Mouse (Mus musculus): ENCODE data around the gene Agap1. TPM values are rescaled to one million over a fixed set of nuclear protein-coding genes. Genes with fewer than 3 reads are reported as not detected.
A peak's percentile ranks its signal among the peaks of the same experiment; 100 is the strongest.

Agap1 gene
- polyA plus RNA-seq, 1 experiment from 2014 or later = 42.6 TPM

GRCm38 (mm10) chr1:89878496-89878895, 423.9 kb downstream of the Agap1 start:
- Histone ChIP-seq H3K9me3 (replicated peaks) (no peaks in the 10 kb centered on the region), H3K36me3 (peaks cover 3% of the 10 kb centered on the region; the same call in 1 of the 2 replicates), H3K4me1 (peaks cover 48% of the 10 kb centered on the region), H3K27ac (replicated peaks) (no peak overlapping the region), H3K4me3 (replicated peaks) (no peak overlapping the region), H3K27me3 (replicated peaks) (no peaks in the 10 kb centered on the region; the same call in 1 of the 2 replicates), H3K9ac (replicated peaks) (no peak overlapping the region), H3K4me2 (no peak overlapping the region)
- no peak for ATAC-seq (ENCODE audit: low FRiP score)
- 68% methylated on average over 11 of the region's 11 CpGs for WGBS

GRCm38 (mm10) chr1:89880193-89880592, 425.6 kb downstream of the Agap1 start:
- no peak for ATAC-seq (ENCODE audit: low FRiP score)
- no peaks in the 10 kb centered on the region for H3K9me3 ChIP-seq (replicated peaks)

GRCm38 (mm10) chr1:89880834-89881233, 426.2 kb downstream of the Agap1 start:
- 55% methylated on average over 10 of the region's 10 CpGs for WGBS
- ATAC-seq (ENCODE audit: low FRiP score) = peak; percentile 33; the same call in 1 of the 2 replicates
- H3K4me1 ChIP-seq = peaks cover 57% of the 10 kb centered on the region

More at GRCm38 (mm10) chr1:89880193-89880592, 425.6 kb downstream of the Agap1 start:
- H3K4me3 ChIP-seq (replicated peaks) = no peak overlapping the region
- H3K4me1 ChIP-seq = peaks cover 60% of the 10 kb centered on the region
- H3K36me3 ChIP-seq = peaks cover 3% of the 10 kb centered on the region; the same call in 1 of the 2 replicates
- H3K27ac ChIP-seq (replicated peaks) = peak overlapping the region; percentile 45; the same call in 1 of the 2 replicates
- 6% methylated on average over 8 of the region's 8 CpGs for WGBS
- H3K27me3 ChIP-seq (replicated peaks) = no peaks in the 10 kb centered on the region; the same call in 1 of the 2 replicates
- no peak overlapping the region for H3K9ac ChIP-seq (replicated peaks)
- no peak overlapping the region for H3K4me2 ChIP-seq

GRCm38 (mm10) chr1:89884335-89884734, 429.7 kb downstream of the Agap1 start:
- no peak overlapping the region for H3K9ac ChIP-seq (replicated peaks)
- WGBS = 94% methylated on average over 8 of the region's 8 CpGs
- no peak overlapping the region for H3K4me2 ChIP-seq
- H3K27me3 ChIP-seq (replicated peaks) = no peaks in the 10 kb centered on the region
- no peak overlapping the region for H3K27ac ChIP-seq (replicated peaks)
- no peaks in the 10 kb centered on the region for H3K9me3 ChIP-seq (replicated peaks)
- peaks cover 23% of the 10 kb centered on the region; the same call in 1 of the 2 replicates for H3K36me3 ChIP-seq
- peaks cover 39% of the 10 kb centered on the region for H3K4me1 ChIP-seq
- H3K4me3 ChIP-seq (replicated peaks) = no peak overlapping the region
- ATAC-seq (ENCODE audit: low FRiP score) = no peak

More at GRCm38 (mm10) chr1:89880834-89881233, 426.2 kb downstream of the Agap1 start:
- H3K4me2 ChIP-seq = no peak overlapping the region
- 0 out of 2 replicates have a peak overlapping the region, but pooled peaks have one; percentile 45 for H3K27ac ChIP-seq (replicated peaks)
- H3K9me3 ChIP-seq (replicated peaks) = no peaks in the 10 kb centered on the region
- peaks cover 3% of the 10 kb centered on the region; the same call in 1 of the 2 replicates for H3K36me3 ChIP-seq
- H3K9ac ChIP-seq (replicated peaks) = no peak overlapping the region
- no peak overlapping the region for H3K4me3 ChIP-seq (replicated peaks)
- no peaks in the 10 kb centered on the region for H3K27me3 ChIP-seq (replicated peaks)

DNA sequence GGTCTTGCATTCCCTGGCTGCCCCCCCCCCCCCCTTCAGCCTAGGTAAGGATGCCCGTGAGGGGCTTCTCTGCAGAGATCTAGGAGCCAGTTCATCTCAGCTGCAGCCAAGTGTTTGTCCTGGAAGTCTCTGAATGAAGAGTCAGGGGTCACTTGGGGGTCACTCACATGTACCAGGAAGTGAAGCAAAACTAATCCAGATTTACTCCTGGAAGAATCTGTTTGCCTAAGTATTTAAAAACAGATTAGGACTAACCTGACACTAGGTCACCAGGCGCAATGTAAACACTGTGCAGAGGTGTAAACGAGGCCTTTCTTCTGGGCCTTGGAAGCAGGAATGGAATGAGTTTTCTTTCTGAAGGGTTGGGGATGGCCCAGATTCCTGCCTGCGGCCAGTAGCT, 431.1 kb downstream of the Agap1 start:
- WGBS = 40% methylated on average over 4 of the region's 4 CpGs
- Histone ChIP-seq H3K4me1 (peaks cover 29% of the 10 kb centered on the region), H3K9me3 (replicated peaks) (no peaks in the 10 kb centered on the region), H3K4me3 (replicated peaks) (no peak overlapping the region), H3K27me3 (replicated peaks) (no peaks in the 10 kb centered on the region), H3K36me3 (peaks cover 32% of the 10 kb centered on the region), H3K9ac (replicated peaks) (no peak overlapping the region), H3K27ac (replicated peaks) (no peak overlapping the region), H3K4me2 (no peak overlapping the region)
- ATAC-seq (ENCODE audit: low FRiP score) = no peak

DNA sequence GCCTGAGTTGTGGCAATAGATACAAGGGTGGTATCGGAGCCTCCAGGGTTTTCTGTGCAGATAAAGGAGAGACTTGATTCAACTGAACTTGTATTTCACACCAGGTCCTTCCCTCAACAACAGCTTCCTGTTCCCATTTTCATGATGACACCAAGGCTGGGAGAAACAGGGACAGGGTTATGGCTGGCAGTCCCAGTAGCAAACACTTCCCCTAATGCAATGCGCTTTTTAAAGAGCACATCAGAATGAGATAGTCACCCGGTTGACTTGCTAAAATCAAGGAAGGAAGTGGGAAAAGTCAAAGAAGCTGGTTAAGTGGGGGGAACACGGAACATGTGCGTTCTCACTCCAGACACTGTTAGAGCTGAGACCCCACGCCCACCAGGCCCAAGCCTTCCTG, 436.8 kb downstream of the Agap1 start:
- Histone ChIP-seq H3K4me2 (no peak overlapping the region), H3K27me3 (replicated peaks) (no peaks in the 10 kb centered on the region), H3K9me3 (replicated peaks) (no peaks in the 10 kb centered on the region), H3K36me3 (peaks cover 38% of the 10 kb centered on the region), H3K27ac (replicated peaks) (no peak overlapping the region), H3K4me1 (peaks cover 29% of the 10 kb centered on the region), H3K4me3 (replicated peaks) (no peak overlapping the region), H3K9ac (replicated peaks) (no peak overlapping the region)
- ATAC-seq (ENCODE audit: low FRiP score) = no peak
- 84% methylated on average over 6 of the region's 6 CpGs for WGBS

DNA sequence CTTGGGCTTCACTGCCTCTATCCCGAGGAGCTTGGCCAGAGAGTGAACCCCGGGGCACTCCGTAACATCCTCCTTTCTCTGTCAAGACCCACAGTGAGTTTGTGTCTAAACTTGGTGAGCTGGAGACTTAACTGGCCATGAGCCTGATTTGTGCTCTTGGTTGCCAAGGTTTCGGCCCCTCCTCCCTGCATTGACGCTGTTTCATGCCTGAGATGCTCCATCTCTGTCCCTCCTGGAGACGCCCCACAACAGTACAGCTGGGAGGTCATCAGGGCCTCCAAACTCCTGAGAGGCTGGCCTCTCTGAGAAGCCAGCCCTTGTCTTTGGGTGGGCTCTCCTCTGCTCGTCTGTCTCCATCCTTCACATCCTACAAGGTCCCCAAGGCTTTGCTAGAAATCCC, 437.7 kb downstream of the Agap1 start:
- H3K9ac ChIP-seq (replicated peaks) = no peak overlapping the region
- H3K27me3 ChIP-seq (replicated peaks) = no peaks in the 10 kb centered on the region
- WGBS = 16% methylated on average over 7 of the region's 7 CpGs
- no peak overlapping the region for H3K4me3 ChIP-seq (replicated peaks)
- H3K4me1 ChIP-seq = peaks cover 29% of the 10 kb centered on the region
- peak; percentile 25; the same call in 1 of the 2 replicates for ATAC-seq (ENCODE audit: low FRiP score)
- peaks cover 42% of the 10 kb centered on the region for H3K36me3 ChIP-seq
- H3K27ac ChIP-seq (replicated peaks) = no peak overlapping the region
- H3K9me3 ChIP-seq (replicated peaks) = no peaks in the 10 kb centered on the region
- no peak overlapping the region for H3K4me2 ChIP-seq

DNA sequence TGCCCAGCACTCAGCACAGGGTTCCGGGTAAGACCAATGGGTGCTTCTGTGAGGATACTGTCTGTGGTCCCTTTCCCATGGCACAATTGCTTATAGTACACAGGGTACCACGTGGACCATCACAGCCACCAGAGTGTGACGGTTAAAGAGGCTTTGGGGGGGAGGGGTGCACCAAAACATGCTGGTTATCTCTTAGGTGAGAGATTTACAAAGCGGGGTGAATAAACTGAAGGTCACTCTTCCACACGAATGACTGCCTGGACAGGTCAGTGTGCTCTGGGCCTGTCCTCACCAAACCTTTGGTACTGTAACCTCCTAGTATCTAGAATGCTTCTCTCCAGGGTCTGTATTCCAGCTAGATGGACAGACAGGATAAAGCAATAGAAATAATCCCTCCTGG, 441.2 kb downstream of the Agap1 start:
- Histone ChIP-seq H3K36me3 (0 out of 2 replicates have a peak, but pooled peaks cover 13% of the 10 kb centered on the region), H3K9me3 (replicated peaks) (no peaks in the 10 kb centered on the region), H3K4me1 (peaks cover 23% of the 10 kb centered on the region), H3K9ac (replicated peaks) (no peak overlapping the region), H3K27me3 (replicated peaks) (no peaks in the 10 kb centered on the region), H3K4me3 (replicated peaks) (no peak overlapping the region), H3K27ac (replicated peaks) (no peak overlapping the region), H3K4me2 (no peak overlapping the region)
- WGBS = 79% methylated on average over 5 of the region's 5 CpGs
- ATAC-seq (ENCODE audit: low FRiP score) = no peak

DNA sequence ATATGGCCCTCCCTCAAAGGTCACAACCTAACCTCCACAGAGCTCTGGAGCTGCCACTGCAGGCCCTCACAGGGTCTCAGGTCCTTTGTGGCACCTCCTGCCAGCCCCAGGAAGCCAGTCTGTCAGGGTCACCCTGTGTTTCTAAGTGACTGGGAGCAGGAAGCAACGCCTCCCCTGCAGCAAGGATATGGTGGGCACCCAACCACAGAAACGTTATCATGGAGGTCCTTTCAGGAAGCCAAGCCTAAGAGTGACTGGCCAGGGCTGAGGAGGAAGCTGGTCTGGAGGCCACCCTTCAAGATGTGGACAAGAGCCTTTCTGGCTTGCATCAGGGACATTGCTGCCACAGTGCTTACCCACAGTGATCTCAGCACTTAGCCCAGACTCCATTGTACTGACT, 444.4 kb downstream of the Agap1 start:
- ATAC-seq (ENCODE audit: low FRiP score) = no peak
- Histone ChIP-seq H3K36me3 (0 out of 2 replicates have a peak, but pooled peaks cover 13% of the 10 kb centered on the region), H3K27me3 (replicated peaks) (no peaks in the 10 kb centered on the region), H3K4me3 (replicated peaks) (no peak overlapping the region), H3K4me2 (no peak overlapping the region), H3K9me3 (replicated peaks) (no peaks in the 10 kb centered on the region), H3K4me1 (peaks cover 5% of the 10 kb centered on the region; the same call in 1 of the 2 replicates), H3K27ac (replicated peaks) (no peak overlapping the region), H3K9ac (replicated peaks) (no peak overlapping the region)
- WGBS = 77% methylated on average over 2 of the region's 2 CpGs

GRCm38 (mm10) chr1:89899761-89900445, 445.3 kb downstream of the Agap1 start:
- Histone ChIP-seq H3K27me3 (replicated peaks) (no peaks in the 10 kb centered on the region), H3K9me3 (replicated peaks) (no peaks in the 10 kb centered on the region), H3K4me1 (peaks cover 5% of the 10 kb centered on the region; the same call in 1 of the 2 replicates), H3K4me2 (no peak overlapping the region), H3K27ac (replicated peaks) (no peak overlapping the region), H3K9ac (replicated peaks) (no peak overlapping the region), H3K36me3 (0 out of 2 replicates have a peak, but pooled peaks cover 13% of the 10 kb centered on the region), H3K4me3 (replicated peaks) (no peak overlapping the region)
- ATAC-seq (ENCODE audit: low FRiP score) = no peak
- WGBS = 28% methylated on average over 11 of the region's 11 CpGs

DNA sequence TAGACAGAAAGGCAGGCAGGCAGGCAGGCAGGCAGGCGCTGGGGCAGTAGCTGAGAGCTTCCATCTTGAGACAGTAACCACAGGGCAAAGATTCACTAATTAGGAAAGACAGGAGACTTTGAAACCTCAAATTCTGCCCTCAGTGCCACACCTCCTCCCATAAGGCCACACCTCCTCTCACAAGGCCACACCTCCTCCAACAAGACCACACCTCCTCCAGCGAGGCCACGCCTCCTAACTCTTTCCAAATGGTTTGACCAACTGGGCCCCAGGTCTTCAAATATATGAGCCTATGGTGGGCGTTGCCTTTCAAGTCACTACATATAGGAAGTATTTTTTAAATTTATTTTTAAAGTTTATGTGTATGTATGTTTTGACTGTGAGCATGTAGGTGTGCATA, 446.8 kb downstream of the Agap1 start:
- Histone ChIP-seq H3K4me2 (no peak overlapping the region), H3K27ac (replicated peaks) (no peak overlapping the region), H3K36me3 (0 out of 2 replicates have a peak, but pooled peaks cover 4% of the 10 kb centered on the region), H3K4me1 (peaks cover 5% of the 10 kb centered on the region; the same call in 1 of the 2 replicates), H3K9me3 (replicated peaks) (0 out of 2 replicates have a peak, but pooled peaks cover 5% of the 10 kb centered on the region), H3K4me3 (replicated peaks) (no peak overlapping the region), H3K9ac (replicated peaks) (no peak overlapping the region), H3K27me3 (replicated peaks) (no peaks in the 10 kb centered on the region)
- WGBS = 90% methylated on average over 4 of the region's 4 CpGs
- ATAC-seq (ENCODE audit: low FRiP score) = no peak

DNA sequence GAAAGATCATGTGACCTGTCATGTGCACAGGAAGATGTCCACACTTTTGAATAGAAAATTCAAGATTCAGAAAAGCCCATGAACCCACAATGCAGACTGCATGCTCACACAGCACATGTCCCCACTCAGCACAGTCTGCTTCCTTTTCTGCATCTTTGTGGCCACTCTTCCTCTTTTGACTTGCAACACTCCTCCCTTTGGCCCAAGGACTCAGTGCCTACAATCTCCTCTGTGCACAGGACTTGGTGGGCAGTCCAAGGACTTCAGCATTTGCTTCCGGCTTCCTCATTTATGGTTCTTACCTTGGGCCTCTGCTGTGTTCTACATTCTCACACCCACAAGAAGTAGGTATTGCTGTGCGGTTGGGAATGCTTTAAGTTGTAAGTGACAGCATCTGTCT, 447.6 kb downstream of the Agap1 start:
- WGBS = 89% methylated on average over 2 of the region's 2 CpGs
- H3K27me3 ChIP-seq (replicated peaks) = no peaks in the 10 kb centered on the region
- H3K9me3 ChIP-seq (replicated peaks) = 0 out of 2 replicates have a peak, but pooled peaks cover 5% of the 10 kb centered on the region
- ATAC-seq (ENCODE audit: low FRiP score) = no peak
- H3K4me1 ChIP-seq = peaks cover 5% of the 10 kb centered on the region; the same call in 1 of the 2 replicates
- no peak overlapping the region for H3K4me3 ChIP-seq (replicated peaks)
- H3K4me2 ChIP-seq = no peak overlapping the region
- no peak overlapping the region for H3K27ac ChIP-seq (replicated peaks)
- H3K9ac ChIP-seq (replicated peaks) = no peak overlapping the region
- no peaks in the 10 kb centered on the region for H3K36me3 ChIP-seq

All from neural tube, embryonic 15.5 days (tissue).